Comparison of ENCODE assay signal across 12 mouse cellular contexts in genomic region chr9:90691676-90692661, GRCm38 (mm10).
DNase-seq lines count a peak whose midpoint lies in the region; ATAC-seq and TF ChIP-seq lines count a peak whose summit lies in the region.
"Had no signal": no experiment of that assay in that cellular context is flagged by ENCODE, and none has a peak within 500 bp of the region (broad histone marks: within the 10 kb centered on the region; RNA-seq: fewer than 3 reads in every experiment).

No protein-coding gene starts in this region.

- intact Hi-C loops in left cerebral cortex, postnatal 4 days (cut with DNase I): loop anchor here (10.0 kb wide), 1 partner anchor 487 kb away; no protein-coding TSS in a partner anchor
- intact Hi-C loops in left cerebral cortex, adult 2 months (cut with DNase I): loop anchor here (10.0 kb wide), 1 partner anchor 487 kb away; no protein-coding TSS in a partner anchor

- TF ChIP-seq CTCF in left cerebral cortex, adult 2 months (IDR thresholded peaks at IDR 0.05): no peak

- 0 out of 2 replicates have a peak, but pooled peaks have one; percentile 40 for ATAC-seq in hindbrain, embryonic 15.5 days (ENCODE audit: low FRiP score, low read depth)
- ATAC-seq: intestine, embryonic 15.5 days; Patski had no signal

- H3K27ac ChIP-seq in left cerebral cortex, adult 2 months: no peak overlapping the region
- H3K27ac ChIP-seq in hindbrain, embryonic 15.5 days (replicated peaks): peak overlapping the region; percentile 79
- H3K27ac ChIP-seq: intestine, embryonic 15.5 days; limb, embryonic 10.5 days had no signal

- H3K9ac ChIP-seq in hindbrain, embryonic 15.5 days: no peak overlapping the region
- H3K9ac ChIP-seq: intestine, embryonic 15.5 days had no signal

- 33% methylated on average over 12 of the region's 12 CpGs for WGBS in hindbrain, embryonic 15.5 days

- no peaks in the 10 kb centered on the region for H3K4me1 ChIP-seq in hindbrain, embryonic 15.5 days (replicated peaks)
- H3K4me1 ChIP-seq: intestine, embryonic 15.5 days had no signal

- peak; percentile 33 for DNase-seq in left cerebral cortex, postnatal 4 days
- DNase-seq in left cerebral cortex, adult 2 months (ENCODE audit: extremely low spot score in 1 of 2, low spot score in 2 of 2): no peak
- peak; percentile 28 for DNase-seq in embryo, embryonic 9.5 days (ENCODE audit: extremely low spot score)
- peak; percentile 57 for DNase-seq in retina, postnatal 1 day
- DNase-seq in adrenal gland, adult (ENCODE audit: inconsistent age in 2 of 2, low spot score in 1 of 2): no peak
- no peak for DNase-seq in heart, adult 8-10 months (ENCODE audit: low spot score)
- DNase-seq: adrenal gland, postnatal 14 days; thymus, adult 2 months had no signal

- H3K4me3 ChIP-seq in left cerebral cortex, adult 2 months: no peak overlapping the region
- no peak overlapping the region for H3K4me3 ChIP-seq in hindbrain, embryonic 15.5 days
- H3K4me3 ChIP-seq: intestine, embryonic 15.5 days; limb, embryonic 10.5 days had no signal

- H3K4me2 ChIP-seq in hindbrain, embryonic 15.5 days: peak overlapping the region; percentile 26
- H3K4me2 ChIP-seq: intestine, embryonic 15.5 days had no signal

- H3K9me3 ChIP-seq in hindbrain, embryonic 15.5 days: no peaks in the 10 kb centered on the region
- H3K9me3 ChIP-seq: intestine, embryonic 15.5 days; limb, embryonic 10.5 days had no signal

- 0 out of 2 replicates have a peak, but pooled peaks cover 3% of the 10 kb centered on the region for H3K27me3 ChIP-seq in hindbrain, embryonic 15.5 days
- H3K27me3 ChIP-seq: intestine, embryonic 15.5 days had no signal

- H3K36me3 ChIP-seq in hindbrain, embryonic 15.5 days: no peaks in the 10 kb centered on the region
- H3K36me3 ChIP-seq: intestine, embryonic 15.5 days; limb, embryonic 10.5 days had no signal

Comparison
In these comparisons a context has a peak if more than half of its experiments do, and no peak if none do; other contexts are left out.
1. DNase-seq: peak in left cerebral cortex, postnatal 4 days (single experiment), embryo, embryonic 9.5 days (single experiment) and retina, postnatal 1 day (single experiment); none in left cerebral cortex, adult 2 months (0 of 2), adrenal gland, adult (0 of 2) and heart, adult 8-10 months (single experiment).